Mouse (Mus musculus) G1E (cell line): ENCODE data around the gene Tpgs1.

Source experiments
- CTCF ChIP-seq: IDR thresholded peaks from 2 replicates; pipeline ENCODE4 v1.5.1; 2012; ENCODE audit warnings: low read depth, low read length, inconsistent platforms, mixed read lengths
- GATA1 ChIP-seq: IDR thresholded peaks from 2 replicates; pipeline ENCODE4 v1.6.1; 2012; ENCODE audit warnings: borderline replicate concordance, low read length, inconsistent platforms, mixed read lengths
- POLR2AphosphoS5 ChIP-seq: IDR thresholded peaks from 2 replicates; pipeline ENCODE4 v1.6.1; 2012; ENCODE audit warnings: low read depth, low read length, inconsistent platforms; ENCODE audit not compliant: insufficient replicate concordance
- TAL1 ChIP-seq: conservative IDR thresholded peaks from 2 replicates; pipeline ENCODE4 v1.6.1; 2012; ENCODE audit warnings: low read depth, low read length, inconsistent platforms, mixed read lengths

DNA sequence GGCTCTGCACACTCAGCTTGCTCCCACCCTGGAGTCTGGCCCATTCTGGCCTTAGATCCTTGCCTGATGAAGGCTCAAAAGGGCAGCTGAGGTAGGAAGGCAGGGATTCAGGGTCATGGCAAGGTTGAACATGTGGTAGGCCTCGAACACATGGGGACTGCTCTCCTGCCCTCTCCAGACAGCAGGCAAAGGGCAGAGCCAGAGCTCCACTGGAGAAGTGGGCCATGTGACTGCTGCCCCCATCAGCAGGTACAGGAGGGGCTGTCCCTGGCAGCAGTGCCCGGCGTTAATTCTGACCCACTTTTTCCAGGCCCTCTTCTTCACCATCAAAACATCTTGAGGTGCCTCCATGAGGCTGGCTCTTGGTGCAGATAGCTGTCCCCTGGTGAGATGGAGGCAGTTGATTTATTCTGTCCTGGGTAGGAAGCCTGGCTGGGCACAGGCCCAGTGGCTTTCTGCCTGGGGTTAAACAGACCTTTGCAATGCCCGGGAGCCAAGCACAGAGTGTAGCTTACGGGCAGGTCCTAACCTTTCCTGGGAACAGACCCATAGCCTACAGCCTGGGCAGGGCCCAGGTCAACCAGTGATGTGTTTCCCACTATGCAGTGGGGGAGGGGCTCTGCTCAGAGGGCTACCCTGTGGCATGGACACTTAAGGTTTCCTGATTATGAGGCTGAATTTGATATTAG is 37.4 kb downstream of the Tpgs1 start:
- no peak for TF ChIP-seq GATA1
- no peak for TF ChIP-seq CTCF
- no peak for TF ChIP-seq TAL1
- TF ChIP-seq POLR2AphosphoS5: no peak
